Mouse (Mus musculus) cerebellum, postnatal 36 days (tissue): Measurements from ENCODE around the gene Frmd4a.

ENCODE experiments used
- DNase-seq, 2 experiments: peaks; one replicate each; pipeline ENCODE4 v3.0.0; 2021 to 2022; ENCODE audit warnings: mixed read lengths in 2 of 2

Frmd4a gene

DNA sequence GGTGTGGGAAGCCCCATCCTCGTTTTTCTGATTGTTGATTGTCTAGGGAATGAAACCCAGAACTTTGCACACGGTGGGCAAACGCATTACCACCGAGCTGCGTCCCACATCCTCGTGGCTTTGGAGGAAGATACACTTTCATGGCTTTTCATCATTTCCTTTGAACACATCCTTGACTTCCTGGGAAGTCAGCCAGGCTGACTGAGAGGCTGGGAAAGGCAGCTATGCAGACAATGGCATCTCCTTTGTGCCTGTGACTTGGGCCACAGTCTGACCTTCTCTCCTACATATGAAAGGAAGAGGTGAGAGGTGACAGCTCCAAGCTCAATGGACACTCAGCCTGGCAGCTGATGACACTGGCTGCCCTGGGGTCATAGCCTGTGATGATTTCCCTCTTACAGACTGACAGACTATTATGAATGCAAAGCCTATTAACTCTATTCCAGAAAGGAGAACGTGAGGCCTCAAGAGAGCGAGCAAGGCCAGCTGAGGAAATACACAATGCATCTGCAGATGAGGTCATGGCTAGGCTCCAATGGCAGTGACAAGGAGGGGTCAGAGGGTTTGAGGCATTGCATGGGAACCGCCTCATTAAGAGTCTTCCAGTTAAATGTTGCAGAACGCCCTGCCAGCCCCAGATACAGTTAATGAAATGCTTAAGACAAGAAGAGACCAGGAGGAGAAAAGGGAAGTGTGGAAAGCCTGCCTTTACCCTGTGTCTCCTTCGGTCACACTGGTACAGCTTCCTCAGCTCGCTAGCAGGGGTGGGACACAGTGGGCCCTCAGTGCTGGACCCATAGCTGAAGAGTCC, 435.3 kb downstream of the Frmd4a start:
- no peak for DNase-seq

DNA sequence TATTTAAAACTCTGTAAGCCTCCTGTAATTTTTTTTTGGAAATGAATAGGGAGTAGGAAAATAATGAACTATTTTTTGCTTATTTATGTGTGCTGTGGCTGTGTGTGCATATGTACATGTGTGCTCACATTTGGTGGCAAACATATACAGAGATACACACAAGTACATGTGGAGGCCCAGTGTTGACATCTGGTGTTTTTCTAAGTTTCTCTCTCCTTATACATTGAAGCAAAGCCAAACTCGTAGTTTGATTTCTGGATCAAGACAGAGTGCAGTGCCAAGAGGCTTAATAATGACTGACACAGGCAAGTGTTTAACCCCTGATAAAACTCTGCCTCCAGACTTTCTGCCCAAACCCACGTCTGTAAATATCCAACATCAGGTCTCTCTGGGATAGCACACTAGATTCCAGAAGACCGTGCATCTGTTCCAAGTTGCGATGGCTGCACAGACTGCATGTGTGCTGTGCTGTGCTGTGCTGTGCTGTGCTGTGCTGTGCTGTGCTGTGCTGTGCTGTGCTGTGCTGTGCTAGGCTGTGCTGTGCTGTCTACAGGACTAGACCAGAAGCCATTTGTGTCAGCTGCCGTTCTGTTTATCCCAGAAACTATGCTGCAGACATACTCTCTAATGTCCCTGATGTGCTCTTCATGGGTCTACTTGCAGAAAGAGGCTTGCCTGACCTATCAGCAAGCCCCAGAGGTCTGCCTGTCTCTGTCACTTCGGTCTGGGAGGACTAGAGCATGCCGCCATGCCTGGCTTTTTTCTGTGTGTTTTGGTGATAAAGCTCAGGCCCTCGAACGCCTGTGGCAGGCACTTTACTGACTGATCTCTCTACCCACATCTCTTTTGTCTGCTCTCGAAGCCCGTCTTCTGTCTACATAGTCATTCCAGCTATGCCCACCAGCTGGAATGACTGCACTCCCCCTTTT, 437.8 kb downstream of the Frmd4a start:
- DNase-seq = no peak

DNA sequence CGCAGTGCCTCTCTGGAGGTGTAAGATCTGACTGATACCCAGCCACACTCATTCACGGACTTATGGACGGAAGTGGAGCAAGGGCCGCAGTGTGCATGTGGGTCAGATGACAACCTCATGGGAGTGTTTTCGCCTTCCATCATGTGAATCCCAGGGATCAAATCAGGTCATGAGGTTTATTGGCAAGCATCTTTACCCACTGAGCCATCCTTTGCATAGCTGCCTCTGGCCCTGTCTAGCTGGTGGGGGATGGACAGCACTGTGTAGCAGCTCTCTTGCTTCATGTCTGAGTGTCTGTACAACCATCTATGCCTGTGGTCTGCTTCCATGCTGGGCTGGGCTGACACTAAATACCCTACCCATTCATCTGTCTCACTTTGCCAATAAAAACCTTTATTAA, 443.4 kb downstream of the Frmd4a start:
- no peak for DNase-seq

DNA sequence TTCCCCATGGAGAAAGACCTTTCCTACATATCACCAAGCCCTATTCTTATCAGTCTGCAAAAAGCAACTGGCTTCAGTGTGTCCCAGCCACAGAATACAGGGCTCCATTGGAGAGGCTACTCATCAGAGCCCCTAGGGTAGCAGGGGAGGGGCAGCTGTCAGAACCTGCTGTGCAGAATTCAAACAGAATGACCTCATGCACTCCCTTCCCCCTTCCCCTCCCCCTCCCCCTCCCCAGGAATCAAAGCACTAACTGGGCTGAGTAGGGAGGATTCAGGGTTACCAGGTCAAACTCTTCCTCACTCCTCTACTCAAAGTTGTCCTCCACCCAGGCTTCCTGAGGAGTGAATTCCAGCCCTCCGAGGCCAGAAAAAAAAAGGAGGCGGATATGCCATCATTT, 444.0 kb downstream of the Frmd4a start:
- DNase-seq = no peak

DNA sequence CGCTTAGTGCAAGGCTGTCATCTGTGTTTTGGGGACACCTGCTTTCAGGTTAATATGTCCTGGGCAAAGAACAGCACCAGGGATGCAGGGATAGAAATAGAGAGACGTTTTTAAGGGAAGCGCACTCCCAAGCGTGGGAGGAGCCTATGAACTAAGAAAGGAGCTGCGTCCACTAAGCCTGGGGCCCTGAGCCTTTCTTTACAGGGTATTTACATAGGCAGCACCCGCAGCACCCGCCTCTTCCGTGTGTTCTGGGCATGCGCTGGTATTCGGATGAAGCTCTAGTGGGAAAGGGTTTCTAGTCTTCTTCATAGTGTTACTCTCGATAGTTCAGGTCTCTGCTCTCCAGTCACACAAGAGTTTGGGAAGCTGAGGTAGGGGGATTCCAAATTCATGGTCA, 445.0 kb downstream of the Frmd4a start:
- no peak for DNase-seq

DNA sequence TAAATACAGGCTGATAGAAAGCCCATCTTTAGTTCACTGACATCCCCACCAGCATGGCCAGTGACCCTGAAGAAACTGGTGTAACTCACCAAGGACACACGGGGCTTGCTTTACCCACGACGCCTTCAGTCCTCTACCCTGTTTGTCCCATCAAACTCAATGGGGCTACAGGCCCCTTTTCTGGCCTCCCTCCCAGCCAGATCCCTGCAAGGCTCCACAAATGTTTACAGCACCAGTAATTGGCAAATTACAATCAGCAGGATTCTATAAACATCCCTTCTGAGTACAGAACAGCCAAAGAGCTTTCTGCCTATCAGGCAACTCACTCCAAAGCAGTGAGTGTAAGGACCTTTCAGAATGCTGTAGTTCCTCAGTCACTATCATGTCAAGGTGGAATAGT, 448.6 kb downstream of the Frmd4a start:
- no peak for DNase-seq

DNA sequence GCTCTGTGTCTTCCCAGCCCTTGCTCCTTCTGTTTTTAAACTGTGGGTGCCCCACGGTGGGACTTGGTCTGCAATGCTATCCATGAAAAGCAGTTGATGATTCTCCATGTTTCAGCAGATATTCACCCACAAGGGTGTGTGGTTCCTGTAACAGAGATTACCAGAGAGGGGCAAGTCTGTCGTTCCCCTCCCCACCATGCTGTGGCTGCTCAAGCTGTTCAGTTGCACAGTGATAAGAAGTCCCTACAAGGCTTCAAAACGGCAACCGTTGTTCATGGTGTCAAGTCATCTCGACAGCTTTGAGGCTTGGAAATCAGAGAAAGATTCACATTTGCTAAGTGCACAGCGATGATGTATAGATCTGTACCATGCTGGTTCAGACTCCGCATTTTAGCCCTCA, 449.8 kb downstream of the Frmd4a start:
- DNase-seq = no peak

DNA sequence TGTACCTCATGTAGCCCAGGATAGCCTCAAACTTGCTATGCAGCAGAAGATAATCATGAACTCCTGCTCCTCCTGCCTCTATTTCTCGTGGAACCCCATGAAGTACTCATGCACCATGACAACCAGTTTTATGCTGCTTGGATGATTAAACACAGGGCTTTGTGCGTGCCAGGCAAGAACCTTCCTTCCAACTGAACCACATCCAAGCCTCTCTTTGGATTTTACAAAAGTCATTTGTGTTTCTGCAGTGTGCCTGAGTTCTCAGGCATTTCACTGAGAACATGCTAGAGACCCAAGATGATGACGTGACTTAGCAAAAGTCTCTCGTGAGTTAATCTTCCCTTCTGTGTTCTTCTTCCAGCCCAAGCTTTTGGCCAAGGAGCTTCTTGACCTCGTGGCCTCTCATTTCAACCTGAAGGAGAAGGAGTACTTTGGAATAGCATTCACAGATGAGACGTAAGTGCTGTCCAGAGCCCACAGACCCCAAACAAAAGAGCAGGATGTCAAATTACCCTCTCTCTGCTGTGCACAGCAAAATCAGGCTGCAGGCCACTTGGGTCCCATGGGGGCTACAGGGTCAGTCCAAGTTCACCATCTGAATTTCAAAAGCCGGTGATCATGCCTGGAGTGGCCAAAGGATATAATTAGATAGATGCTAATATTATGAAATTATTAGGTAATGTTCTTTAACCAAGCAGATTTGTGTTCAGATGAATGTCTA, 455.4 kb downstream of the Frmd4a start:
- DNase-seq = no peak

DNA sequence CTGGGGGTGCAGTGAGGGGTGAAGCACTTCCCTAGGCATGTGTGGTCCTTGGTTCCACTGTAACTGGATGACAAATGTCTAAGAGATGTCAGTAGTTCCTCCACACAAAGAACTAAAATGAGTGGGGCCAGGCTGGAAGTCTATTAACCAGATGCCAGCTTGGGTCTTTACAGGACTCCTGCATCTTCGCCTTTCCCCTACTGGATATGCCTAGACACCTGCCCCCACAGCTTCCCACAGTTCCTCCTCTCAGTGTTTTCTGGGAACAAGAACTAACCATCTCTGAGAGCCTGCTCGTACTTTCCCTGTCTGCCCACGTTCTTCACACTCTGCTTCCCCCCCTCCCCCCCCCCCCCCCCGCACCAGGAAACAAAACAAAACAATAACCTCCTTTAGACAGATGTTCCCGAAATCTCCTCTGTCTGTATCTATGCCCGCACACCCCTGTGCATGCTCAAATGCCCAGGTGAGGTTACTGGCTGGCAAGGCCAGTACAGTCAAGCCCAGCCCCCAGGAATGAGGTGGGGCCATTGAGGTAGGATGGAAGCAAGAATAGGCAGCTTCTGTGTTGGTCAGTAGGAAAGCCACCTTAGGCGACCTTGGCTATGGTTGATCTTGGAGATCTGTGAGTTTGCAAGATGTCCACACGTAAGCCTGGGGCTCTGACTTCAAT, 456.5 kb downstream of the Frmd4a start:
- DNase-seq = no peak

DNA sequence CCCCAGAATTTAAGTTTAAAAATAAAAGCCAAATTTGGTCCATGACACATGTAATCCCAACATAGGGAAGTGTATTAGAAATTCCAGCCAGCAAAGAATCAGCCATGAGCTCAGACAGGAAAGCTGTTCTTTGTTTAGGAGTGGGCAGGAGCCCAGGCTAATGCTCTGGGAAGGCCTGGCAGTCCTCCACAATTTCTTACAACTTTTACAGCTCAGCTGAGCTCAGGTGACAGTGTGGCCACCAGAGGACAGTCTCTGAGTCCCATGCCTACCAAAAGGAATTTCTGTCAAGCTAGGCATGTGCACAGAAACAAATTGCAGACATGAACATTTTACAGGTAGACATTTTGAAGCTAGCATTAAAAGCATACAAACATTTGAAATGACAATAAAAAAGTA, 457.0 kb downstream of the Frmd4a start:
- DNase-seq = no peak

DNA sequence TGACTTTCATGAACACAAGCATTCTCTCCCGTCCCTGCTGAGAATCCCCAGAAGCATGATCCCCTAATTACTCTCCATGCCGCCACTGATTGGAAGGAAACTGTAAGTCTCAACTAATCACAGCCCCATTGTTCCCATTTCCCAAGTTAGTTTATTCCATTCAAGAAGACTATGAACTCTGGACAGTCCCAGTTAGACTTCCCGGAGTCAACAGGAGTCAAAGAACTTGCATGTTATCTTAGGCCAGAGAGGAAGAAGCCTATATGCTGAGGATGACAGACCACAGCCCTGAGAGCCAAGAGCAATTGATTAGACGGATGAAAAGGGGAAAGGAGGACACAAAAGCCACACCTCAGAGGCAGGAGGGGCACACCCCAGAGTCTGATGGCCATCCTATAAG, 458.5 kb downstream of the Frmd4a start:
- no peak for DNase-seq

DNA sequence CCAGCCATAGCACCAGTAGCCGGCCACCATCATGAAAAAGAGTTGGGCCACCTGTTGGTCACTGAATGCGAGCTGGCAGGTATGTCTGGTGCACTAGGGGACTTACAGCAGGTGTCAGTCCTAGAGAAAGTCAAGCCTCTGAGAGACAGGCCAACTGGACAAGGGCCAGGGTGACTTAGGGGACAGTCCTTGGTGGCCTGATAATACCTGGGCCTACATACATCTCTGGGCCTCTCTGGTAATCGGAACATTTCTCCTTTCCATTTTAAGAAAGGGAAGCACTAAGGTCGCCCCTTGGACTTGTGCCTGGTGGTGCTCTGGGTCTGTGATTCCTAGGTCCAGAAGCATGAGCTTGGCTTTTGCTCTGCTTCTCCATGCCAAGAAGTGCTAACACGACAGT, 459.1 kb downstream of the Frmd4a start:
- no peak for DNase-seq

DNA sequence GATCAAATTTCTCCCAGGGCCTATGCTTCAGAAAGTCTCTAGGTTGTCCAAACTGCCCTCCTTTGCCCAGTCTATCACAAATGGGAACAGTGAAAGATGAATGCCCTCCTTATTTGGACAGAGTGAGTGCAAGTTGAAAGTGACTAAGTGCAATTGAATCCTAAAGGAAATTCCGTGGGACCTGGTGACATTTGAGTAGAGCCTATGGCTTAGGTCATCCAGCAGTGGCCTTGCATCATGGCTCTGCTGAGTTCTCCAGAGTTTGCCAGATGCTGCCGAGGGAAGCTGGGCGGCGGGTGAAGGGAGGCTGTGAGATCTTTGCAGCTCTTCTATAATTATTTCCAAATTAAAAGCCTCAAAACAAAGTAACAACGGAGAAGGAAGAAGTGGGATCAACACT, 459.8 kb downstream of the Frmd4a start:
- DNase-seq = no peak

DNA sequence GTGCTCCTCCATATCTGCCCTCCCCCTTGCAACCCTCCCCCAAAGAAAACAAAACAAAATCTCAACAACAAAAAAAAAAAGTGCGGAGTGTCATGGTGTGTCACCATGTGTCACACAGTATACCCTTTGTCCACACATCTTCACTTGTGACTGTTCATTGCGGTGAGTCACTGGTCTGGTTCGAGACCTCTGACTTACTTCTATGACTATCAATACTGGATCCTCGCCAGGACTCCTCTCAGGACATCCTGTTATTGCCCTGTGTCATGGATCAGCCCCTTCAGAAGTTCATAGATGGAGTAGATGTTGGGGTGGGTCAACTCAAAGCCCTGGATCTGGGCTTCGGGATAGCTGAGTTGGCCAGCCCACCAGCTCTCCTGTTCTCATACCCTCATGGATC, 462.7 kb downstream of the Frmd4a start:
- no peak for DNase-seq

DNA sequence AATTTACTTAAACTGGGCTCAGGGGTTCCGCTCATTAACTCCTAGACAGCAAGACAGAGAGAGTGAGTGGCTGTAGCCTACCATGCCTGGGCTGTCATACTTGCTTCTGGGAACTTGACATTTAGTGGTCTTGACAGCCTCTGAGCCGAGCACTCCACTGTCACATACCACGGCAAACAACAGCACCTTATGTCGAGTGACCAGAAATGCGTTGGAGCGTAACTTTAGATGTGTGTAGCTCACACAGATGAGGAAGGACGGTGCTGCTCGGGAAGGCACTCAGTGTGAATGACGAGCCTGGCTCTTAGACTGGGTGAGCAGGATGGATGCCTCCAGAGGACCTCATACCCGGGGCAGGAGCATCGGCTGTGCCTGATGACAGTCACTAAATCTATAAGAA, 463.6 kb downstream of the Frmd4a start:
- DNase-seq = no peak

DNA sequence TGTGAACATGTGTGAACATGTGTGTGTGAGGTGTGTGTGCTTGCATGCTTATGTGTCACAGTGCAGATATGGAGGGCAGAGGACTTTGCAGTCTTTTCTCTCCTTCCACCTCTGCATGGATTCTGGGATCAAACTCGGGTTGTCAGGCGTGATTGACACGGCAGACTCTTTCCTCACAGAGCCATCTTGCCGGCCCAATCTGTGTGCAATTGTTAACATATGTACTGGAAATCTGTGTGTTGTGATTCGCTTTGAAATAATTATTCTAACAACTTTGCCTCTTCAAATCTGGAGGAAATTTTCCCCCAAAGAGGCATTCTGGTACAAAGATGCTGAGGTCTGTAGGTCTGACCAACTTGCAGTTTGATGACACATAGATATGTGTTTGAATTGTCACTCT, 468.7 kb downstream of the Frmd4a start:
- no peak for DNase-seq

DNA sequence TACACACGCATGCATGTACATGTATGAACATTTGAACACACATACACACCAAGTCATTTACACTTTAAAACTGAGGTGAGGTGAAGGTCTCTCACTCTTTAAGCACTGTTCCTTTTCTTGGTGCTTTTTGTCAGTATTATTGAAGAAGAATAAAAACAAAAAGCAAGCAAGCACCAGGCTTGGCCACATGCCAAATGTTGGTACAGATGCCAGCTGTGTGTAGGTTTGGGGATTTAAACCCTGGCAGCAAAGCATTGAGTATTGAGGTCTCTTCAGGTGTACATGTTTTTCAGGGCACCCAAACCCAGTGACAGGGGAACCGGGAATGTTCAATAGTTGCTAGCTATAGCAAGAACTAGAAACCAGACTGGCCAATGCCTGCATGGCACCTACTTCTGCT, 469.8 kb downstream of the Frmd4a start:
- no peak for DNase-seq

DNA sequence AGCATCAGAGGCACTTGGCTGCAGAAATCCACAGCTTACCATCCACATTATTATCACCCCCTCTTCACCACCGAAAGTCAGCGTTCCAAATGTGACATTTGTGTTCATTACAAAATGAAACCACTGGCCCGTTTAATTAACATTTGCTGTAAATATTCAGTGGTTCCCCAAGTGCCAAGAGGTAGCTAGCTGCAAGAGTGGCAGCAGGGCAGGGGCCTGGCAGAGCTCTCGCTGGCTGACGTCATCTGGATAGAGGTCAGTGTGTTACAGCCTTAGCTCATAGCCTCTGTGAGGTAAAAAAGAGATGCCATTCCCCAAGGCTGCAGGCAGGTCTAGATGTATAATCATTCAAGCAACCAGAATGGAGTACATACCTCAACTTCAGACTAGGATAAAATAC, 473.3 kb downstream of the Frmd4a start:
- peak in 1 of 2 experiments; percentile 24 for DNase-seq

DNA sequence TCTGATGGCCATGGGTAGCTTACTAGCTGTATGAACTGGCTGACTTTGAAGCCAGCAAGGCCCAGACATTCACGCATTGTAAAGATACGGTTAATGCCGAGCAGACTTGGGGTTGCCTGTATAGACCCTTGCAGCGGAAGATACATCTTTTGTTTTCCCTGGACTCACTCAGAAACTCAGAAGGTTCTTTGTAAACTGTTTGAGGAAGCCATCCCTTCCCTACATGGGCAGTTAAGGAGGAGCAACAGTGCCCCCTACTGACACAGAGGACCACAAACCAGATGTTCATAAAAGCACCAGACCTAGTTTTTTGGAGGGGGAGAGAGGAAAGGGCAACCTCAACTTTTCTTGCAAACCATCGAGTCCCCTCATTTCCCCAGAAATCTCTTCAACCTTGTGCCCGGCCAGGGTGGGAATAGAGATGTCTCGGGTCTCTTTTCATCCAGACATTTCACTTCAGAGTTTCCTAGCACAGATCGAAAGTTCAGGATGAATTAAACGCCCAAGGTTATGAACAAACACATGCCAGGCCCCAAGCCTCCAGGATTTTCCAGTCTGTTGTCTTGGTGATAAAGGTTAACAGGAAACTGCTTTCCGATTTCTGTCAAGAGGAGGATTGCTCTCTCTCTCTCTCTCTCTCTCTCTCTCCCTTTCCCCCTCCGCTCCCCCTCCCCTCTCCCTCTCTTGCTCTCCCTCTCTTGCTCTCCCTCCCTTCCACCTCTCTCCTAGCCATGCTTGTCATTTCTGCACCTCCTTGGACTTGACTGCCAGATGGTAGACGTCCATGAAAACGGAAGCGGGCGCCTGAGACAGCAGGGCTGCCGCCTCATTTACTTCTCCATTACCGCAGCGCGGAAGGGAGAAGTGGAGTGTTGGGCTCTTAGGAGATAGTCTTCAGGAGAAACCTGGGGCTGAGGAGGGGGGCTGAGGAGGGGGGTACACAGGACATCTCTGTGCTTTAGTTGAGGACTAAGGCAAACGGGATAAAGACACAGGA, 475.3 kb downstream of the Frmd4a start:
- peak; percentile 57 to 71 for DNase-seq

DNA sequence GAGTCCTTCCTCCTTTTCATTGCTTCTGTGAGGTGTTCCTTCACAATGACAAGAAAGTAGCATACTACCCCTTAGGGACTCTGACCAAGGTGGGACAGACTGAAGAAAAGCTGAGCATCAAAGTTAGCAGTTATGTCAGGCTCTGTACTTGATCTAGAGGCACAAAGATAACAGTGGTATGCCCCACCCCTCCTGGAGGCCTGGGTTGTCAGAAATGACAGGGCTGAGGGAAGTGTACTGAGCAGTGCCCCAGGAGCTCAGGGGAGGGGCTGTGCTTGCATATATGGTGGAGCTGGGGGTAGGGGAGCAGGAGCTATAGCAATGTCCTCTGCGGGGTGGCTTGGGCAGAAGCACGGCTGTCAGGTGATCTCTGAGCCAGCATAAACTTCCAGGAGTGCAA, 477.0 kb downstream of the Frmd4a start:
- no peak for DNase-seq

DNA sequence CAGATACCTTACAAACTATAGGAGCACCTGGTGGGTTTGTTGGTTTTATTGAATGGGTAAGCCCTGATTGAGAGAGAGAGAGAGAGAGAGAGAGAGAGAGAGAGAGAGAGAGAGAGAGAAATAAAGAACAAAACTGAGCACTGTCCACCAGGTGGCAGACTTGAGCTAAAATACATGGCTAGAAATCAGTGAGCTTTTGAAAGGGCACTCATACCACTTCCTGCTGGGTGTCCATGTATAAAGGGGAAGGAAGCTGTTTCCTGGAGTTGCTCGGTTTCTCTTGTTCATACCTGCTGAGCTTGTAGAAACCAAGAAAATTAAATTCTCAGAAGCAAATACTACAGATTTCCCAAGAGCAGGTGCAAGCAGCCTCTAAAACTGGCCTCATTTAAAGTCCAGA, 481.7 kb downstream of the Frmd4a start:
- DNase-seq = peak; percentile 63 to 71

DNA sequence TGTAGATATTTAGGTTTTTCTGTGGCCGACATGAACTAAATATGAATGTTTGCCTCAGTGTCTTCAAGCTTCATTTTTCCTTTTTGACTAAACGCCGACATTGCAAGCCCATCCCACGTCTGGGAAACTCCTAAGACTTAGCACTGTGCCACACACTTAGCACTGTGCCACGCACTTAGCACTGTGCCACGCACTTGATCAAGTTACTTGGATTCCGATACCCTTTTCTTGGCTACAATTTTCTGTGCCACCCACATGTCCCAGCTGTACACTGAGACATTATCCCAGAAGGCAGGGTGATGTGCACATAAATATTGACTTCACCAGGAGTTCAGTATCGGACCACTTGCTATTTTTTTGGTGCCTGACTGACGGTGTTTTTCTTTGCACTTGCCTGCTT, 482.4 kb downstream of the Frmd4a start:
- no peak for DNase-seq
